ENCODE assay signal across 14 mouse cellular contexts in genomic region chr8:84063861-84064610, GRCm38 (mm10). TPM values are rescaled to one million over a fixed set of nuclear protein-coding genes. Genes with fewer than 3 reads are reported as not detected.
A peak's percentile ranks its signal among the peaks of the same experiment; 100 is the strongest.
DNase-seq lines count a peak whose midpoint lies in the region; TF ChIP-seq lines count a peak whose summit lies in the region.
"Had no signal": no experiment of that assay in that cellular context is flagged by ENCODE, and none has a peak within 500 bp of the region (broad histone marks: within the 10 kb centered on the region; RNA-seq: fewer than 3 reads in every experiment).

No protein-coding gene starts in this region.

- intact Hi-C loops in heart, postnatal 14 days (cut with DNase I), result no loop called here
- intact Hi-C loops in left cerebral cortex, postnatal 25 days (cut with DNase I), result no loop called here

- peak overlapping the region in 1 of 2 experiments; percentile 9; a peak in 2 of 4 replicates for H3K4me3 ChIP-seq in MEL (ENCODE audit: control insufficient read depth in 1 of 2, insufficient read depth in 1 of 2, low read depth in 2 of 2, low read length in 2 of 2)
- 0 out of 2 replicates have a peak overlapping the region, but pooled peaks have one; percentile 4 for H3K4me3 ChIP-seq in thymus, adult 2 months (ENCODE audit: control insufficient read depth, insufficient read depth, low read length)

- peak; percentile 37 to 71 for DNase-seq in heart, adult 18-20 months
- DNase-seq in heart, postnatal 14 days, result no peak
- peak; percentile 86 for DNase-seq in MEL (ENCODE audit: low read depth, low spot score)
- peak; percentile 48 for DNase-seq in lung, postnatal 14 days
- DNase-seq in thymus, adult 2 months, result peak; percentile 81
- no peak for DNase-seq in gastrocnemius, adult 8-10 months (ENCODE audit: low spot score in 2 of 2)
- no peak for DNase-seq in left cerebral cortex, postnatal 25 days (ENCODE audit: low spot score in 2 of 2)
- DNase-seq in urinary bladder, postnatal 25 days (ENCODE audit: low spot score), result no peak
- DNase-seq: adrenal gland, postnatal 10 days; kidney, postnatal 25 days had no signal

- peak overlapping the region; percentile 93 for H3K27ac ChIP-seq in MEL (ENCODE audit: control insufficient read depth, low read depth, low read length)
- peak overlapping the region; percentile 99 for H3K27ac ChIP-seq in thymus, adult 2 months (ENCODE audit: control insufficient read depth, insufficient read depth, low read length)

- 5% methylated on average over 8 of the region's 8 CpGs for WGBS in thymus, adult 2 months

- peak in 1 of 2 experiments; percentile 56; a peak in 1 of 4 replicates for TF ChIP-seq POLR2A in MEL (IDR thresholded peaks at IDR 0.05; ENCODE audit: control insufficient read depth in 1 of 2, insufficient read depth in 1 of 2, low read depth in 1 of 2, low read length in 2 of 2, poor library complexity in 1 of 2)
- no peak for TF ChIP-seq POLR2A in thymus, adult 2 months (IDR thresholded peaks at IDR 0.05; ENCODE audit: control insufficient read depth, extremely low read depth, insufficient read depth, low read length, poor library complexity)

- H3K4me1 ChIP-seq in MEL (ENCODE audit: control insufficient read depth in 1 of 2, insufficient read depth in 2 of 2, low read length in 2 of 2), result peaks cover 6 to 26% of the 10 kb centered on the region in 2 experiments
- peaks cover 18% of the 10 kb centered on the region for H3K4me1 ChIP-seq in thymus, adult 2 months (replicated peaks; ENCODE audit: control insufficient read depth, insufficient read depth, low read length)

- peak overlapping the region; percentile 56 for H3K9ac ChIP-seq in MEL (ENCODE audit: control insufficient read depth, low read depth, low read length, poor library complexity, severe bottlenecking)

- no peaks in the 10 kb centered on the region for H3K27me3 ChIP-seq in MEL (ENCODE audit: control insufficient read depth in 1 of 2, insufficient read depth in 2 of 2, low read length in 2 of 2)
- no peaks in the 10 kb centered on the region for H3K27me3 ChIP-seq in thymus, adult 2 months (ENCODE audit: control insufficient read depth, insufficient read depth, low read length)

- H3K36me3 ChIP-seq in MEL (ENCODE audit: control insufficient read depth in 1 of 2, insufficient read depth in 2 of 2, low read length in 2 of 2), result peaks cover 0 to 28% of the 10 kb centered on the region in 2 experiments; a peak in 2 of 4 replicates
- no peaks in the 10 kb centered on the region for H3K36me3 ChIP-seq in thymus, adult 2 months (ENCODE audit: control insufficient read depth, insufficient read depth, low read length)

- no peak for TF ChIP-seq CTCF in MEL (IDR thresholded peaks at IDR 0.05 in 2 of 3, conservative IDR thresholded peaks at IDR 0.05 in 1 of 3; ENCODE audit: control insufficient read depth in 1 of 3, insufficient read depth in 1 of 3, low read depth in 2 of 3, low read length in 3 of 3, poor library complexity in 1 of 3, severe bottlenecking in 1 of 3)
- TF ChIP-seq CTCF in thymus, adult 2 months (IDR thresholded peaks at IDR 0.05; ENCODE audit: borderline replicate concordance, control insufficient read depth, extremely low read depth, insufficient read depth, low read length, poor library complexity), result no peak

- no peak for TF ChIP-seq RAD21 in MEL (IDR thresholded peaks at IDR 0.05; ENCODE audit: low read depth, low read length)

- no peaks in the 10 kb centered on the region for H3K9me3 ChIP-seq in MEL (replicated peaks; ENCODE audit: insufficient read depth, low read length)

- TF ChIP-seq EP300 in MEL (IDR thresholded peaks at IDR 0.05; ENCODE audit: low read depth in 1 of 2, low read length in 2 of 2), result peak in 1 of 2 experiments; percentile 67; a peak in 3 of 4 replicates

- peaks cover 11% of the 10 kb centered on the region for H3K79me2 ChIP-seq in MEL (ENCODE audit: control insufficient read depth, insufficient read depth, low read length, poor library complexity)

TF ChIP-seq in MEL, 35 proteins besides CTCF, POLR2A, EP300 and RAD21:
- TF ChIP-seq SMC3 (IDR thresholded peaks at IDR 0.05; ENCODE audit: low read depth, low read length) (no peak), HCFC1 (IDR thresholded peaks at IDR 0.05; ENCODE audit: low read depth, low read length) (peak; percentile 52; the same call in 1 of the 2 replicates), MAFK (IDR thresholded peaks at IDR 0.05; ENCODE audit: borderline replicate concordance, low read depth, low read length) (no peak), ZMIZ1 (IDR thresholded peaks at IDR 0.05; ENCODE audit: low read depth, low read length) (no peak), MYB (IDR thresholded peaks at IDR 0.05; ENCODE audit: low read depth, low read length) (no peak), ETS1 (IDR thresholded peaks at IDR 0.05; ENCODE audit: low read depth, low read length) (peak; percentile 71; the same call in 1 of the 2 replicates), KAT2A (conservative IDR thresholded peaks at IDR 0.05; ENCODE audit: low read depth, low read length) (no peak), ELF1 (IDR thresholded peaks at IDR 0.05; ENCODE audit: low read depth, low read length) (0 out of 2 replicates have a peak, but pooled peaks have one; percentile 25), NRF1 (IDR thresholded peaks at IDR 0.05; ENCODE audit: insufficient read depth, low read depth, low read length, poor library complexity, severe bottlenecking) (no peak), MAZ (IDR thresholded peaks at IDR 0.05; ENCODE audit: low read depth, low read length) (no peak), MXI1 (IDR thresholded peaks at IDR 0.05; ENCODE audit: low read depth, low read length) (0 out of 2 replicates have a peak, but pooled peaks have one; percentile 22), RCOR1 (IDR thresholded peaks at IDR 0.05; ENCODE audit: low read depth, low read length) (no peak), SIN3A (IDR thresholded peaks at IDR 0.05; ENCODE audit: low read length) (peak; percentile 30; the same call in 1 of the 2 replicates), TBP (IDR thresholded peaks at IDR 0.05; ENCODE audit: low read depth, low read length) (0 out of 2 replicates have a peak, but pooled peaks have one; percentile 44), POLR2AphosphoS2 (IDR thresholded peaks at IDR 0.05; ENCODE audit: low read length) (no peak; the same call in 1 of the 2 replicates), NELFE (IDR thresholded peaks at IDR 0.05; ENCODE audit: low read depth, low read length) (peak; percentile 30; the same call in 1 of the 2 replicates), ZC3H11A (IDR thresholded peaks at IDR 0.05; ENCODE audit: low read depth, low read length) (no peak)

RNA-seq across cellular contexts. Expression of gene Gm10643, which starts 0.9 kb away (rescaled TPM):
- total RNA-seq in heart, adult 18-20 months (2021), result 1 to 10 TPM; 4.2 to 5.0 TPM
- total RNA-seq in heart, postnatal 14 days (2021), result 1 to 10 TPM; 2.6 to 3.3 TPM
- 0.23 and 0.26 TPM in 2 replicates for total RNA-seq in MEL (2012; rRNA removed)
- under 1 TPM in 1 of 2 experiments, not detected in 1; 0.28 TPM for polyA plus RNA-seq in MEL (2012; ENCODE audit: insufficient read depth in 1 of 2, insufficient read length in 2 of 2, low read depth in 1 of 2, low replicate concordance in 2 of 2, missing spikeins in 1 of 2)
- polyA plus RNA-seq in thymus, adult 2 months (2012; rRNA removed), result 0.36 and 0.45 TPM in 2 replicates
- 1 to 10 TPM in 2 of 4 experiments, under 1 TPM in 2; 0.77 to 1.4 (median 1.1) TPM for total RNA-seq in gastrocnemius, adult 8-10 months (2022)
- 1 to 10 TPM; 3.4 to 4.2 TPM for total RNA-seq in left cerebral cortex, postnatal 25 days (2021)
- polyA plus RNA-seq: liver, adult 2 months had no signal

RNA-seq across cellular contexts. Expression of gene Rfx1, which starts 2.6 kb away (rescaled TPM):
- total RNA-seq in heart, adult 18-20 months (2021), result 1 to 10 TPM; 8.3 to 9.1 TPM
- 10 to 100 TPM; 12.2 to 12.7 TPM for total RNA-seq in heart, postnatal 14 days (2021)
- 3.9 and 4.7 TPM in 2 replicates for total RNA-seq in MEL (2012; rRNA removed)
- 10 to 100 TPM in 1 of 2 experiments, not detected in 1; 10.4 TPM for polyA plus RNA-seq in MEL (2012; ENCODE audit: insufficient read depth in 1 of 2, insufficient read length in 2 of 2, low read depth in 1 of 2, low replicate concordance in 2 of 2, missing spikeins in 1 of 2)
- 76.1 and 88.8 TPM in 2 replicates for polyA plus RNA-seq in thymus, adult 2 months (2012; rRNA removed)
- total RNA-seq in gastrocnemius, adult 8-10 months (2022), result 1 to 10 TPM; 3.1 to 4.9 (median 3.8) TPM
- 10 to 100 TPM; 21.4 to 24.4 TPM for total RNA-seq in left cerebral cortex, postnatal 25 days (2021)

RNA-seq across cellular contexts. Expression of gene Rln3, which starts 19.2 kb away (rescaled TPM):
- not detected for total RNA-seq in heart, adult 18-20 months (2021)
- not detected for total RNA-seq in heart, postnatal 14 days (2021)
- total RNA-seq in MEL (2012; rRNA removed), result not detected in 2 replicates
- not detected for polyA plus RNA-seq in MEL (2012; ENCODE audit: insufficient read depth in 1 of 2, insufficient read length in 2 of 2, low read depth in 1 of 2, low replicate concordance in 2 of 2, missing spikeins in 1 of 2)
- polyA plus RNA-seq in thymus, adult 2 months (2012; rRNA removed), result 7.1 and 9.1 TPM in 2 replicates
- total RNA-seq in gastrocnemius, adult 8-10 months (2022), result not detected
- not detected for total RNA-seq in left cerebral cortex, postnatal 25 days (2021)
- total RNA-seq: hematopoietic stem cell, adult 5-6 weeks; liver, adult 2 months had no signal
- polyA plus RNA-seq: cortical plate, adult 2 months; forebrain, embryonic 11.5 days; liver, adult 2 months had no signal

RNA-seq across cellular contexts. Expression of gene Il27ra, which starts 21.6 kb away (rescaled TPM):
- total RNA-seq in heart, adult 18-20 months (2021), result 1 to 10 TPM; 3.1 to 5.4 TPM
- 1 to 10 TPM; 4.2 to 5.8 TPM for total RNA-seq in heart, postnatal 14 days (2021)
- 32.4 and 38.5 TPM in 2 replicates for total RNA-seq in MEL (2012; rRNA removed)
- 10 to 100 TPM in 1 of 2 experiments, not detected in 1; 31.8 TPM for polyA plus RNA-seq in MEL (2012; ENCODE audit: insufficient read depth in 1 of 2, insufficient read length in 2 of 2, low read depth in 1 of 2, low replicate concordance in 2 of 2, missing spikeins in 1 of 2)
- polyA plus RNA-seq in thymus, adult 2 months (2012; rRNA removed), result 82.6 and 84.0 TPM in 2 replicates
- total RNA-seq in gastrocnemius, adult 8-10 months (2022), result under 1 TPM; 0.27 to 0.56 (median 0.43) TPM
- under 1 TPM; 0.16 to 0.62 TPM for total RNA-seq in left cerebral cortex, postnatal 25 days (2021)

RNA-seq across cellular contexts. Expression of gene Dcaf15, which starts 40.5 kb away (rescaled TPM):
- 1 to 10 TPM; 7.2 to 7.3 TPM for total RNA-seq in heart, adult 18-20 months (2021)
- 1 to 10 TPM; 9.7 to 9.8 TPM for total RNA-seq in heart, postnatal 14 days (2021)
- total RNA-seq in MEL (2012; rRNA removed), result 34.4 and 37.0 TPM in 2 replicates
- polyA plus RNA-seq in MEL (2012; ENCODE audit: insufficient read depth in 1 of 2, insufficient read length in 2 of 2, low read depth in 1 of 2, low replicate concordance in 2 of 2, missing spikeins in 1 of 2), result 10 to 100 TPM in 1 of 2 experiments, not detected in 1; 56.1 TPM
- 190 and 211 TPM in 2 replicates for polyA plus RNA-seq in thymus, adult 2 months (2012; rRNA removed)
- 1 to 10 TPM; 4.3 to 5.2 (median 4.7) TPM for total RNA-seq in gastrocnemius, adult 8-10 months (2022)
- total RNA-seq in left cerebral cortex, postnatal 25 days (2021), result 10 to 100 TPM; 16.8 to 18.4 TPM

Comparison
In these comparisons a context has a peak if more than half of its experiments do, and no peak if none do; other contexts are left out.
1. DNase-seq: peak in heart, adult 18-20 months (2 of 2), MEL (single experiment), lung, postnatal 14 days (single experiment) and thymus, adult 2 months (single experiment); none in heart, postnatal 14 days (0 of 2), gastrocnemius, adult 8-10 months (0 of 2), left cerebral cortex, postnatal 25 days (0 of 2) and urinary bladder, postnatal 25 days (single experiment).